Mouse (Mus musculus) thymus, adult 2 months (tissue): ENCODE measurements around the gene H2-Ob.

Experiments used
- CTCF ChIP-seq: fragments of 200-500 bp; IDR thresholded peaks from 2 replicates; pipeline ENCODE4 v1.5.1; 2012; ENCODE audit warnings: mild to moderate bottlenecking, control low read depth, low read length, moderate library complexity, borderline replicate concordance; ENCODE audit not compliant: control insufficient read depth, poor library complexity, insufficient read depth; ENCODE audit errors: extremely low read depth
- POLR2A ChIP-seq: fragments of 200-500 bp; IDR thresholded peaks from 2 replicates; pipeline ENCODE4 v1.6.1; 2012; ENCODE audit warnings: mild to moderate bottlenecking, low read length, control low read depth, moderate library complexity; ENCODE audit not compliant: control insufficient read depth, poor library complexity, insufficient read depth; ENCODE audit errors: extremely low read depth

DNA sequence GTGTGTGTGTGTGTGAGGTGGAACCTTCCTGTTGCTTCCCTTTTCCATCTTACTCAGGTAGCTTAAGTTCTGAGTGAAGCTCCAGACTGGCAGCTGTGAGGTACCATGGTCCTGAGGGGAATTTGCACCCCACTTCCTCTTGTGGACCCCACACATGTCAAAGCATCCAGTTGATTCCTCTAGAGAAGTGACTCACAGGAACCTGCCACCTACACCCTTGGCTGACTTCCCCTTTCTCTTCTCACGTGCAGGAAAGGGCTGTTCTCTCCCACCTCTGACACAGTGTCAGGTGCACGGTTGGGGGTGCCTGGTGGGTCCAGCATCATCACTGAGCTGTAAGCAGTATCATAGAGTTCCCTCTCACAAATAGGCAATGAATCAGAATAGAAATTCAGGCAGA lies 54.8 kb downstream of the H2-Ob start:
- TF ChIP-seq CTCF, result no peak
- no peak for TF ChIP-seq POLR2A
